Mouse (Mus musculus): ENCODE measurements around the gene Cage1. TPM values are rescaled to one million over a fixed set of nuclear protein-coding genes. Genes with fewer than 3 reads are reported as not detected.
A peak's percentile ranks its signal among the peaks of the same experiment; 100 is the strongest.

Gene Cage1
- polyA plus RNA-seq, 1 experiment from 2014 or later, result 3.4 TPM

DNA sequence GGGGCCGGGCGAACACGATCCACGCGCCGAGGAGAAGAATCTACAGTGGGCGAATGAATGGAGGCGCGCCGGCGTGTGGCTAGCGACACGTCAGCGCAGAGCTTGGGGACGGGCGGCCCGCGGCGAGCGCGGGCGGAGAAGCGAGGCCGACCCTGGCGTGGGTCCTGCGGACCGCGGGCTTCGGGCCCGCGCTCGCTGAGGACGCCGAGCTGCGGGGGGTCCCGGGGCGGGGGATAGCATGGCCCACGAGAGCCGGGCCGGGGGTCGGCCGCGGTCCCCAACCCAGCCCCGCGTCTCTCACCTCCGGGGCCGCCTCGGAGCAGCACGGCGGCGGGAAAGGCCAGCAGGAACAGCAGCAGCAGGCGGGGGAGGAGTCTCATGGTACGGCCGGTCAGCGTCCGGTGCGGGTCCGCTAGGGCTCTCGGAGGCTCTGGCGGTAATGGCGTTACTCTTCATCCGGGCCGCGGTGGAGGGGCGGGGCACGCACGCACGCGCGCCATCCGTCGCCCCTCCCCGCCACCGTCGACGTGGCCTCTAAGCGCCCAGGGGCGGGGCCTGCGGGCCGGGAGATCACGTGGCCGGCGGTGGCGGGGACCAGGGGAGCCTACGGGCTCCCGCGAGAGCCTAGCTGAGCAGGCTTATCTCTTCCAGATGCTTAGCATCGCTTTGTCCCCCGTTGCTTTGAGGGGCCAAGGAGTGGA lies 43.0 kb downstream of the Cage1 start, which contains the start of gene Ssr1:
Ssr1 (minus strand) TSS at position 514 of the 701 bp plus-strand sequence.
- Histone ChIP-seq H3K4me2 (replicated peaks) (peak within 1 kb of the TSS; percentile 89), H3K9me3 (ENCODE audit: control insufficient read depth, low read length) (no peaks in the 10 kb centered on the region), H3K9ac (peak within 1 kb of the TSS; percentile 97), H3K27ac (peak within 1 kb of the TSS; percentile 95), H3K4me3 (replicated peaks; ENCODE audit: low read length) (peak within 1 kb of the TSS; percentile 98), H3K27me3 (ENCODE audit: control insufficient read depth, insufficient read depth, low read length) (no peaks in the 10 kb centered on the region), H3K36me3 (replicated peaks; ENCODE audit: control insufficient read depth, insufficient read depth) (peaks cover 30% of the 10 kb centered on the region), H3K4me1 (replicated peaks; ENCODE audit: control insufficient read depth, insufficient read depth, low read length) (peaks cover 8% of the 10 kb centered on the region)
- DNase-seq (ENCODE audit: low spot score) (peak; percentile 99), ATAC-seq (ENCODE audit: low FRiP score) (peak; percentile 98)
- WGBS, result under 1% methylated on average over 61 of the region's 89 CpGs

- H3K4me1 ChIP-seq (replicated peaks; ENCODE audit: control insufficient read depth, insufficient read depth, low read length), result peaks cover 8% of the 10 kb centered on the region
- H3K36me3 ChIP-seq (replicated peaks; ENCODE audit: control insufficient read depth, insufficient read depth), result peaks cover 35% of the 10 kb centered on the region
- H3K27ac ChIP-seq, result peak overlapping the region; percentile 95
- H3K9ac ChIP-seq, result peak overlapping the region; percentile 97
- H3K4me3 ChIP-seq (replicated peaks; ENCODE audit: low read length), result peak overlapping the region; percentile 98
- H3K27me3 ChIP-seq (ENCODE audit: control insufficient read depth, insufficient read depth, low read length), result no peaks in the 10 kb centered on the region
- ATAC-seq (ENCODE audit: low FRiP score), result no peak
- WGBS, result under 1% methylated on average over 17 of the region's 17 CpGs
- H3K9me3 ChIP-seq (ENCODE audit: control insufficient read depth, low read length), result no peaks in the 10 kb centered on the region
- H3K4me2 ChIP-seq (replicated peaks), result peak overlapping the region; percentile 89
- no peak for DNase-seq (ENCODE audit: low spot score)
Measured at GRCm38 (mm10) chr13:37993376-37993703, 43.5 kb downstream of the Cage1 start.

GRCm38 (mm10) chr13:37992638-37993371 lies 44.1 kb downstream of the Cage1 start:
- no peaks in the 10 kb centered on the region for H3K27me3 ChIP-seq (ENCODE audit: control insufficient read depth, insufficient read depth, low read length)
- H3K9me3 ChIP-seq (ENCODE audit: control insufficient read depth, low read length), result no peaks in the 10 kb centered on the region
- no peak overlapping the region for H3K27ac ChIP-seq
- no peak for DNase-seq (ENCODE audit: low spot score)
- peak overlapping the region; percentile 98 for H3K4me3 ChIP-seq (replicated peaks; ENCODE audit: low read length)
- no peak for ATAC-seq (ENCODE audit: low FRiP score)
- 16% methylated on average over 10 of the region's 10 CpGs for WGBS
- H3K9ac ChIP-seq, result peak overlapping the region; percentile 97
- peaks cover 8% of the 10 kb centered on the region for H3K4me1 ChIP-seq (replicated peaks; ENCODE audit: control insufficient read depth, insufficient read depth, low read length)
- H3K4me2 ChIP-seq (replicated peaks), result peak overlapping the region; percentile 89
- peaks cover 41% of the 10 kb centered on the region for H3K36me3 ChIP-seq (replicated peaks; ENCODE audit: control insufficient read depth, insufficient read depth)

- peaks cover 8% of the 10 kb centered on the region for H3K4me1 ChIP-seq (replicated peaks; ENCODE audit: control insufficient read depth, insufficient read depth, low read length)
- DNase-seq (ENCODE audit: low spot score), result no peak
- H3K9me3 ChIP-seq (ENCODE audit: control insufficient read depth, low read length), result no peaks in the 10 kb centered on the region
- H3K27ac ChIP-seq, result no peak overlapping the region
- H3K4me3 ChIP-seq (replicated peaks; ENCODE audit: low read length), result no peak overlapping the region
- peaks cover 69% of the 10 kb centered on the region for H3K36me3 ChIP-seq (replicated peaks; ENCODE audit: control insufficient read depth, insufficient read depth)
- H3K4me2 ChIP-seq (replicated peaks), result no peak overlapping the region
- H3K9ac ChIP-seq, result no peak overlapping the region
- no peaks in the 10 kb centered on the region for H3K27me3 ChIP-seq (ENCODE audit: control insufficient read depth, insufficient read depth, low read length)
- no peak for ATAC-seq (ENCODE audit: low FRiP score)
- WGBS, result 98% methylated on average over 8 of the region's 8 CpGs
Measured at GRCm38 (mm10) chr13:37989701-37990100, 47.2 kb downstream of the Cage1 start.

GRCm38 (mm10) chr13:37986166-37986565 lies 50.7 kb downstream of the Cage1 start:
- Histone ChIP-seq H3K4me3 (replicated peaks; ENCODE audit: low read length) (no peak overlapping the region), H3K9me3 (ENCODE audit: control insufficient read depth, low read length) (no peaks in the 10 kb centered on the region), H3K27ac (no peak overlapping the region), H3K4me2 (replicated peaks) (no peak overlapping the region), H3K27me3 (ENCODE audit: control insufficient read depth, insufficient read depth, low read length) (no peaks in the 10 kb centered on the region), H3K36me3 (replicated peaks; ENCODE audit: control insufficient read depth, insufficient read depth) (peaks cover 98% of the 10 kb centered on the region), H3K9ac (no peak overlapping the region), H3K4me1 (replicated peaks; ENCODE audit: control insufficient read depth, insufficient read depth, low read length) (no peaks in the 10 kb centered on the region)
- 89% methylated on average over 10 of the region's 10 CpGs for WGBS
- no peak for DNase-seq (ENCODE audit: low spot score)
- ATAC-seq (ENCODE audit: low FRiP score), result no peak

DNA sequence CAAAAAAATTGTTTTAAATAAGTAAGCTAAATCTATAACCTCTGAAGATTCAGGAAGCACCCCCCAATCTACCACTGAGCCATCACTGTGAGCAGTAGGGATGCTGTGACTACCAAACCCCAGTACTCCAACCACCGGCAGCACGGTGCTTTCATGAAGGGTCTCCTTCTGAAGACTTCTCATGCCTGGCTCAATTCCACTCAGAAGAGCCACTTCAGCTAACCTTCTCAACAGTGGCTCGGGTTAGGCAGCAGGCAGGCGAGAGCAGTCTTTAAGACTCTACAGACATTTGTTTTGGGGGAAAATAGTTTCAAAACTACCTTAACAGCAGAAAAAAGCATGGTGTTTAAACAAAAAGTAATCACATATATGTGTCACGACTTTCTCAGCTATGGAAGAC lies 55.8 kb downstream of the Cage1 start:
- Histone ChIP-seq H3K4me1 (replicated peaks; ENCODE audit: control insufficient read depth, insufficient read depth, low read length) (no peaks in the 10 kb centered on the region), H3K27ac (no peak overlapping the region), H3K27me3 (ENCODE audit: control insufficient read depth, insufficient read depth, low read length) (no peaks in the 10 kb centered on the region), H3K4me3 (replicated peaks; ENCODE audit: low read length) (no peak overlapping the region), H3K4me2 (replicated peaks) (no peak overlapping the region), H3K36me3 (replicated peaks; ENCODE audit: control insufficient read depth, insufficient read depth) (peaks cover 96% of the 10 kb centered on the region), H3K9ac (no peak overlapping the region), H3K9me3 (ENCODE audit: control insufficient read depth, low read length) (no peaks in the 10 kb centered on the region)
- 95% methylated on average over 5 of the region's 5 CpGs for WGBS
- ATAC-seq (ENCODE audit: low FRiP score) (no peak), DNase-seq (ENCODE audit: low spot score) (no peak)

- WGBS, result 96% methylated on average over 10 of the region's 10 CpGs
- H3K27me3 ChIP-seq (ENCODE audit: control insufficient read depth, insufficient read depth, low read length), result no peaks in the 10 kb centered on the region
- no peak overlapping the region for H3K9ac ChIP-seq
- no peaks in the 10 kb centered on the region for H3K9me3 ChIP-seq (ENCODE audit: control insufficient read depth, low read length)
- no peak for ATAC-seq (ENCODE audit: low FRiP score)
- no peak for DNase-seq (ENCODE audit: low spot score)
- no peak overlapping the region for H3K4me3 ChIP-seq (replicated peaks; ENCODE audit: low read length)
- no peaks in the 10 kb centered on the region for H3K4me1 ChIP-seq (replicated peaks; ENCODE audit: control insufficient read depth, insufficient read depth, low read length)
- H3K27ac ChIP-seq, result no peak overlapping the region
- H3K4me2 ChIP-seq (replicated peaks), result no peak overlapping the region
- H3K36me3 ChIP-seq (replicated peaks; ENCODE audit: control insufficient read depth, insufficient read depth), result peaks cover 92% of the 10 kb centered on the region
Measured at GRCm38 (mm10) chr13:37980346-37980745, 56.5 kb downstream of the Cage1 start.

- Histone ChIP-seq H3K4me1 (replicated peaks; ENCODE audit: control insufficient read depth, insufficient read depth, low read length) (no peaks in the 10 kb centered on the region), H3K36me3 (replicated peaks; ENCODE audit: control insufficient read depth, insufficient read depth) (peaks cover 85% of the 10 kb centered on the region), H3K9me3 (ENCODE audit: control insufficient read depth, low read length) (no peaks in the 10 kb centered on the region), H3K27ac (no peak overlapping the region), H3K27me3 (ENCODE audit: control insufficient read depth, insufficient read depth, low read length) (no peaks in the 10 kb centered on the region), H3K9ac (no peak overlapping the region), H3K4me2 (replicated peaks) (no peak overlapping the region), H3K4me3 (replicated peaks; ENCODE audit: low read length) (no peak overlapping the region)
- DNase-seq (ENCODE audit: low spot score) (no peak), ATAC-seq (ENCODE audit: low FRiP score) (no peak)
- 89% methylated on average over 12 of the region's 12 CpGs for WGBS
Measured at GRCm38 (mm10) chr13:37979506-37979905, 57.4 kb downstream of the Cage1 start.

DNA sequence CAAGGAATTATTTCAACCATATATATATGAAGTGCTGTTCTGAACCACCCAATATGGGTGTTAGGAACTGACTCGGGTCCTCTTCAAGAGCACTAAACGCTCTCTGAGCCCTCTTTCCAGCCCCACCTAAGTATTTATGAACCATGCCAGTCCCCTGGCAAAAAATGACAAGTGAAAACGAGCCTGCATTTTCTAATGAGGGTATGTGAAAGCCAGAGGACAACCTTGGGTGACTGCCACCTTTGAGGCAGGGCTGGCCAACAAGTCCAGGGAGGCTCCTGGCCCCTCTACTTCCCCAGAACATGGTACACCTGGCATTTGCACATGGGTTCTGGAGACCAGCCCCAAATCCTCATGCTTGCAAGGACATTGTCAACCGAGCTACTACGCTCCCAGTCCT lies 62.1 kb downstream of the Cage1 start:
- Histone ChIP-seq H3K27ac (no peak overlapping the region), H3K36me3 (replicated peaks; ENCODE audit: control insufficient read depth, insufficient read depth) (peaks cover 38% of the 10 kb centered on the region), H3K4me1 (replicated peaks; ENCODE audit: control insufficient read depth, insufficient read depth, low read length) (no peaks in the 10 kb centered on the region), H3K4me3 (replicated peaks; ENCODE audit: low read length) (no peak overlapping the region), H3K9me3 (ENCODE audit: control insufficient read depth, low read length) (no peaks in the 10 kb centered on the region), H3K27me3 (ENCODE audit: control insufficient read depth, insufficient read depth, low read length) (no peaks in the 10 kb centered on the region), H3K9ac (no peak overlapping the region), H3K4me2 (replicated peaks) (no peak overlapping the region)
- 91% methylated on average over 5 of the region's 5 CpGs for WGBS
- DNase-seq (ENCODE audit: low spot score), result no peak
- no peak for ATAC-seq (ENCODE audit: low FRiP score)

Measured in hindbrain, embryonic 14.5 days (tissue).